24 mouse cellular contexts compared by ENCODE assay signal in the genomic region with DNA sequence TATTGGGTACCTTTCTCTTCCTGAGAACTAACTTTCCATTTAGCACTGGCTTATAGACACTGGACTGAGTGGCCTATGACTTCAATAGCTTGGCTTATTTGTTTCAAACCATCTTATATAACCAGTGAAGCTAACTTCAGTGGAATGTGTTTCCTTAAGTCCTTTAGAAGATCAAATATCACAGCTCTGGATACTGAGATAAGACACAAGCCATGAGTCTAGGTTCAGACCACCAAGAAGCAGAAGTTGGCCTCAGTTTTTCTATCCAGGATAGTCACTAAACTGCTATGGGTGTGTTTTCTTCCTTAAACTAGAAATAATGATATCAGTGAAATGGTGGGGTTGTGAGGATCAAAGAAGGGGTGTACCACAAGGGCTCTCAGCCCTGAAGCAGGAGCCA.
A peak's percentile ranks its signal among the peaks of the same experiment; 100 is the strongest.
DNase-seq lines count a peak whose midpoint lies in the region; ATAC-seq and TF ChIP-seq lines count a peak whose summit lies in the region.
"Had no signal": no experiment of that assay in that cellular context is flagged by ENCODE, and none has a peak within 500 bp of the region (broad histone marks: within the 10 kb centered on the region; RNA-seq: fewer than 3 reads in every experiment).

No protein-coding gene starts in this region.

- no peak for ATAC-seq in lung, postnatal 0 days
- ATAC-seq: activated CD4-positive, CD25-positive, alpha-beta regulatory T cell, adult 4 months; CD4-positive, CD25-positive, alpha-beta regulatory T cell, adult 4 months; Patski had no signal

- H3K27me3 ChIP-seq in MEL (ENCODE audit: control insufficient read depth in 1 of 2, insufficient read depth in 2 of 2, low read length in 2 of 2) = no peaks in the 10 kb centered on the region
- H3K27me3 ChIP-seq in lung, postnatal 0 days (replicated peaks; ENCODE audit: insufficient read depth, low read length) = no peaks in the 10 kb centered on the region
- H3K27me3 ChIP-seq: CH12.LX, Patski had no signal

- no peak for TF ChIP-seq CTCF in MEL (IDR thresholded peaks at IDR 0.05 in 2 of 3, conservative IDR thresholded peaks at IDR 0.05 in 1 of 3; ENCODE audit: control insufficient read depth in 1 of 3, insufficient read depth in 1 of 3, low read depth in 2 of 3, low read length in 3 of 3, poor library complexity in 1 of 3, severe bottlenecking in 1 of 3)
- TF ChIP-seq CTCF in lung, postnatal 0 days (IDR thresholded peaks at IDR 0.05) = no peak

- no peak overlapping the region for H3K4me2 ChIP-seq in lung, postnatal 0 days (replicated peaks; ENCODE audit: low read depth, low read length)

- DNase-seq in 416B (ENCODE audit: low read depth) (peak; percentile 43), MEL (ENCODE audit: low read depth, low spot score) (peak; percentile 70), MEL-GATA-1-ER (ENCODE audit: extremely low read depth, low read depth) (peak; percentile 3)
- DNase-seq in lung, postnatal 0 days (ENCODE audit: low spot score) = no peak
- no peak for DNase-seq in heart, postnatal 14 days
- no peak for DNase-seq in kidney, adult 18-20 months
- DNase-seq: adrenal gland, adult 2 months; adrenal gland, adult 8-10 months; adrenal gland, postnatal 10 days; adrenal gland, postnatal 14 days; adrenal gland, postnatal 25 days; adrenal gland, postnatal 36 days; B cell, adult 2 months; cerebellum, adult 11 months; cerebellum, adult 11-12 months; cerebellum, adult 18-20 months; cerebellum, adult 2 months; cerebellum, adult 8-10 months; cerebellum, adult 9-10 months had no signal

- H3K4me3 ChIP-seq in MEL (ENCODE audit: control insufficient read depth in 1 of 2, insufficient read depth in 1 of 2, low read depth in 2 of 2, low read length in 2 of 2) = no peak overlapping the region
- no peak overlapping the region for H3K4me3 ChIP-seq in lung, postnatal 0 days (ENCODE audit: low read depth, low read length)

- no peak for TF ChIP-seq RAD21 in MEL (IDR thresholded peaks at IDR 0.05; ENCODE audit: low read depth, low read length)

- H3K79me2 ChIP-seq in MEL (ENCODE audit: control insufficient read depth, insufficient read depth, low read length, poor library complexity) = no peaks in the 10 kb centered on the region

- intact Hi-C loops in heart, postnatal 14 days (cut with DNase I) = no loop called here

- no peaks in the 10 kb centered on the region for H3K9me3 ChIP-seq in MEL (replicated peaks; ENCODE audit: insufficient read depth, low read length)
- no peaks in the 10 kb centered on the region for H3K9me3 ChIP-seq in lung, postnatal 0 days (ENCODE audit: low read length)
- H3K9me3 ChIP-seq: G1E had no signal

- peaks cover 4 to 5% of the 10 kb centered on the region in 2 experiments; a peak in 3 of 4 replicates for H3K4me1 ChIP-seq in MEL (ENCODE audit: control insufficient read depth in 1 of 2, insufficient read depth in 2 of 2, low read length in 2 of 2)
- H3K4me1 ChIP-seq in lung, postnatal 0 days (ENCODE audit: insufficient read depth, low read depth, low read length) = no peaks in the 10 kb centered on the region

- H3K36me3 ChIP-seq in MEL (ENCODE audit: control insufficient read depth in 1 of 2, insufficient read depth in 2 of 2, low read length in 2 of 2) = peaks cover 0 to 7% of the 10 kb centered on the region in 2 experiments; a peak in 2 of 4 replicates
- no peaks in the 10 kb centered on the region for H3K36me3 ChIP-seq in lung, postnatal 0 days (ENCODE audit: insufficient read depth, low read length)
- H3K36me3 ChIP-seq: G1E had no signal

- TF ChIP-seq POLR2A in MEL (IDR thresholded peaks at IDR 0.05; ENCODE audit: control insufficient read depth in 1 of 2, insufficient read depth in 1 of 2, low read depth in 1 of 2, low read length in 2 of 2, poor library complexity in 1 of 2) = no peak

- TF ChIP-seq EP300 in MEL (IDR thresholded peaks at IDR 0.05; ENCODE audit: low read depth in 1 of 2, low read length in 2 of 2) = peak; percentile 21 to 59; a peak in 2 of 4 replicates
- TF ChIP-seq EP300 in lung, postnatal 0 days (IDR thresholded peaks at IDR 0.05) = no peak

- H3K27ac ChIP-seq in MEL (ENCODE audit: control insufficient read depth, low read depth, low read length) = no peak overlapping the region; the same call in 1 of the 2 replicates
- no peak overlapping the region for H3K27ac ChIP-seq in lung, postnatal 0 days (ENCODE audit: low read length)

- no peak overlapping the region for H3K9ac ChIP-seq in MEL (ENCODE audit: control insufficient read depth, low read depth, low read length, poor library complexity, severe bottlenecking)
- no peak overlapping the region for H3K9ac ChIP-seq in lung, postnatal 0 days (replicated peaks; ENCODE audit: low read depth)

TF ChIP-seq in MEL, 35 proteins besides CTCF, POLR2A, EP300 and RAD21:
- no peak for TF ChIP-seq KAT2A (conservative IDR thresholded peaks at IDR 0.05; ENCODE audit: low read depth, low read length)
- TF ChIP-seq CHD1 (IDR thresholded peaks at IDR 0.05; ENCODE audit: low read depth, low read length) = no peak
- TF ChIP-seq MYC (IDR thresholded peaks at IDR 0.05; ENCODE audit: low read depth, low read length) = 0 out of 2 replicates have a peak, but pooled peaks have one; percentile 19
- no peak for TF ChIP-seq ELF1 (IDR thresholded peaks at IDR 0.05; ENCODE audit: low read depth, low read length)
- no peak for TF ChIP-seq TAL1 (IDR thresholded peaks at IDR 0.05; ENCODE audit: low read length)
- no peak for TF ChIP-seq POLR2AphosphoS5 (IDR thresholded peaks at IDR 0.05; ENCODE audit: borderline replicate concordance, low read depth, low read length)
- TF ChIP-seq GATA1 (IDR thresholded peaks at IDR 0.05; ENCODE audit: low read depth, low read length) = peak; percentile 59
- TF ChIP-seq ETS1 (IDR thresholded peaks at IDR 0.05; ENCODE audit: low read depth, low read length) = no peak
- no peak for TF ChIP-seq MEF2A (IDR thresholded peaks at IDR 0.05; ENCODE audit: extremely low read depth, insufficient replicate concordance, low read depth, low read length, poor library complexity, severe bottlenecking)
- no peak for TF ChIP-seq SIN3A (IDR thresholded peaks at IDR 0.05; ENCODE audit: low read length)
TF ChIP-seq in MEL: peak in this region for 2.

Comparison
In these comparisons a context has a peak if more than half of its experiments do, and no peak if none do; other contexts are left out.
1. DNase-seq: peak in 416B (single experiment), MEL (single experiment) and MEL-GATA-1-ER (single experiment); none in lung, postnatal 0 days (single experiment), heart, postnatal 14 days (0 of 2) and kidney, adult 18-20 months (single experiment).